Mouse (Mus musculus) R1 (cell line): ENCODE measurements at regions not wholly inside any gene's neighbourhood (a gene's known extent, or its start where the extent isn't known, plus 50 kb on each side); places are given as distances from the start of the nearest gene placed in this dataset.

ENCODE experiments used
- DNase-seq: peaks from one replicate; pipeline ENCODE4 v3.0.0-alpha.2; 2018; ENCODE audit warnings: low read depth, low spot score

DNA sequence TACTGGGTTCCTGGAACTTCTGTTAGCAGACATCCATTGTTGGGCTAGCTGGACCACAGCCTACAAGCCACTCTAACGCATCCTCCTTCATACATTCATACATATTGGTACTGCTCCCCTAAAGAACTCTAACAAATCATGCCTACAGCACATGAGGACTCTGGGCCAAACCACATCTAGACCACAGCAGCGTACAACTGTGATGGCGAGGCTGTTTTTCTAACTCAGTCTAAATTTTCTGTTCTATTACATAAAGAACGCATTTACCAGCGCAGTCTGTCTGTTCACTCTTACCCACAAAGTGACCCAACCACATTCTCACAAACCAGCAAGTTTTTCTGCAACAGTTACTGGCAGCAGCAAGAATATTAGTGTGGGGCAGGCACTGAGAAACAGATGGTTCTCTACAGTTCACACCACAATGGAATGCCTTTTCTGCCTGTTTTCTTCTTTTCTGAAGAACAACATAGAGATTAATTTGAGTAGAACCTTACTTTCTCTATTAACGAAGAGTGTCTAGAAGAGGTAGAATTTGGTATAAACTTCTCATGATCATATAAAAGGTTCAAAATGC lies 648.2 kb upstream of the Cdh11 start:
- no peak for DNase-seq

DNA sequence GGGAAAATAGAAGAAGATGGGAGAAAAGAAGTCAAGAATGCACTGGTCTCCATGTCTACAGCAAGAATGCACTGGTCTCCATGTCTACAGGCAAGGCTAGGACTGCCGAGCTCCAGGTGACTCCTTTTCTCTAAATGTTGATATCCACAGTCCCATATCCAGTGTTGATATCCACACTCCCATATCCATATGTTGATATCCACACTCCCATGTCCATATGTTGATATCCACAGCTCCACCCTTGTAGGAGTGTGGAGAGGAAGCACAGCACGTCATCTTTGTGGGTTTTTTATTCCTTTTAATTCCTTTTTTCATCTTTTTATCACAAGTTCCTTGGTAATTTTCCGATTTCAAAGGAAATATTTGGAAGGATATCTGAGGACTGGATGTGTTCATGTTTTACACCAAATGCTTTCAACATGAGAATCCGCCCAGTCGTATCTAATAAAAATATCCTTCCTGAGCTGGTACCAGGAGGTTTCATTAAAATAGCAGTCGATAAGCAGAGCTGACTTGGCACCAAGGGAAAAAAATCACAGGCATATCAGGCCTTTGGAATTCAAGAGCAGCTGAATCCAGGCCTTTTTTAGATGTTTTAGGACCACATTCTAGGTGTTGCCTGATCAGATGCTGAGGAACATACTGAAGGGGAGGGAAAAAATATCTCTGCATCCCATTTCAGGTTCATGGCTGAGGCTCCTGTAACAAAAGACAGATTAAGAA lies 653.7 kb upstream of the Cdh11 start:
- DNase-seq, result no peak

DNA sequence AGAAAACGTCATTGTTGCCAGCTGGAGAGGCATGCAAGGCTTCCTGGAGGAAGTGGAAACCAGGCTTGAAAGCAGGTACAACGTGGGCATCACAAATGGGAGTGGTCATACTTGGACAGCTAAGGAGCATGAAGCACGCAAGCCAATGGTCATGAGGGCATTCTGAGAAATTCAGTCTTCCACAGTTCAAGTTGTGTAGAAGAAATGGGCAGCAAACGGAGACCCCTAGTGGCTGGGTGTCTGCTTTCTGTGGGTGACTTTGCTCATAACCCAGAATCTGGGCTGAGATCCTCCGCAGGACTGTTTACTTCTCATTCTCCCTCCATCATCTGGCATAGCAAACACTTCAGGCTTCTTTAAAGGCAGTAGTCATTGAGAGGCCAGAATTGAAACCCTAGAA lies 655.7 kb upstream of the Cdh11 start:
- no peak for DNase-seq

DNA sequence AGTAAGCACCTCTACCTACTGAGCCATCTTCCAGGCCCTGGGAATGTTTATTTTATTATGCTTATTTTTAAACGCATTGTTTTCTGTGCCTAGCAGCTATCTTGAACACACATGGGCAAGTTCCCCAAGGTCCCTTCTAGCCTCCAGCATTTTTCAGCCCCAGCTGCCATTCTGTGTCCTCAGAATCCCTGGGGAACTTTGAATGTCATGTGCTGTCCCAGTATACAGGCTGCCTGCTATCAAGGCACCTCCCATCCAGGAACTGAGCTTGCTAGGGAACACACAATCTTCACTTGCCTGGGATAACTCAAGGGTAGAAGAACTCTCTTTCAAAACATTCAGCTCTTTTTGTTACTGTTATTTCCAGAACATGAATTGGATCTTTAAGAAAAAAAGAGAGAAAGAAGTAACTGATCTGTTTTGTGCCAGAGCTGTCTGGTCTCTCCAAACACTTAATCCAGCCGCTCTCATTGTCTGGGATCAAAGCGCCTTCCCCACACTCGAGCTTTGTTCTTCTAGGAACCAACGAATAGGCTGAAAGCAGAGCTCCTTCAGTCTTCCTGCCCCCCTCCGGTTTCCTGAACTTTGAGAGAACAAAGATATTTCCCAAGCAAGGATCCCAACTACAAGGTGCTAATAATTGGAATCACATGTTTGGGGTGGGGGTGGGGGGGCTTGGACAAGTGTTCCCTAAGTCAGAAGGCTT lies 657.1 kb upstream of the Cdh11 start:
- DNase-seq, result peak; percentile 14

DNA sequence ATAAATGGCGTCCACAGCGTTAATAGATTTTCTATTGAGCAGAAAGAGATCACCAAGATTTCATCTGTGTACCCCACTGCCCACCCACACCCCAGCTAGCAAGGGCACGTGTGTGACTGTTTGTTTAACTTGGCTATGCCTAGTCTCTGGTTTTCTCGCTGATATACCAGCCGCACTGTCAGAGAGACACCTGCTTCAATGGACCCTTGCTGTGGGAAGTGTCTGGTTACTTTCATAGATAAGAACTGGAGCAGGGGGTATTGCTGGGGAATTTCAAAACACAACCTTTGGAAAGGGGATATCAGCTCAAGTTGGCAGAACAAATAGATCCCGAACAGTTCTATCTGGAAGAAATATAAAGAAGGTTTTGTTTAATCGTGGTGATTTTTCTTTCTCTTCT lies 656.8 kb upstream of the Cdh5 start:
- DNase-seq, result no peak

DNA sequence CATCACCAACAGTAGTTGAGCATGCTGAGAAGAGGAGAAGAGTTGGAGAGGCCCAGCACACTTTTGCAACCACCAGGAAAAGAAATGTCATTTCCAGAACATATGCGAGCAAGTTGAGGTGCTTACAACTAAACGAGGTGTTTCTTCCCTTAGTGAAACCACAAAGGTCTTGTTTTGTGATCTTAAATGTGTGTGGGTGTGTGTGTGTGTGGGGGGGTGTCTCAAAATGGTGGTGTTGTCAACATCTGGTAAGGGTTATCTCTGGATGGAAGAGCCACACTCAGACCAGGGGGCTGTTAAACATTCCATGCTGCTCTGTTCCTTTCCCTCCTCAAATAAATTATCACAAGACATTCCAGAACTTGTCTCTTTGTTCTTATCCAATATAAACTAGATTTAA lies 656.0 kb upstream of the Cdh5 start:
- no peak for DNase-seq

DNA sequence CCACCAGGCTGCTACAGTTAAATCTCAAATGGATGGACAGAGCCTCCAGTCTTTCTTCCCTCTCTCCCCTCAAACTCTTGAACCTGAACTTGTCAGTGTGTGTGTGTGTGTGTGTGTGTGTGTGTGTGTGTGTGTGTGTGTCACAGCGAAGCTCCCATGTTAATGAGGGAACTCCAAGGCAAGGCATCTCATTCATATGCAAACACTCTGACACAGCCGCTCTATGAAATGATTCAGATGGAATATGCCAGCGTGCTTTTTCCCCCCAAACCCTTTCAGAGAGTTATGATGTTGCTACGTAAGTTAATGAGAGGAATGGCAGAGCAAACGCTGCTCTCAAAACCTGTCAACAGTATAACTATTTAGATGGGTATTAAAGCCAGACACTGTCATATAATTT lies 653.5 kb upstream of the Cdh5 start:
- no peak for DNase-seq

DNA sequence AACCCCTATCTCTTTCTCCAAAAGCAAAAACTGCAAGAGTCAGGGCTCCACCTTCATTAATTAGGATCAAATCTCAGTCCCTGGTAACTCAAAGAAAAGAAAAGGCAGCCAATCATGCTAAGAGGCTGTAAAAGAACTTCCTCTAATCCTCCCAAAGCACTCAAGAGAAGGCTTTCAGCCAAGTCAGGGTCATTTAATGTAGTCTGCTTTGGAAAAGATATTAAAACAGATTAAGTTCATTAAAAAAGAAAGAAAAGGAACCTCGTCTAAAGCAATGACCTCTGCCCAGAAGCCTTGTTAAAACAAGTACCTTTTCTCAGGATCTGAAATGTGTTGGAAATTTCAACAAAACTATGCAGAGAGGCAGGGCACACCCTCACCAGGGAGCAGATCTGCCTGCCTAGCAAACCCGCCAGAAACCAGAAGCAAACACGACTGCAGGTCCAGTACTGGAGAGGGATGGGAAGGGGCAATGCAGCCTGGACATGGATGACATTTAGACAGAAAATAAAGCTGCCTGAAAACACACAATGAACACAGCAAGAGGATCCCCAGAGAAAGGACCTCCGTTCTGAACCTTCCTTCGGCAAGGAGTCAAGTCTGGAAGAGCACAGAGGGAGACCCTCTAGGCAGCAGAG lies 649.9 kb upstream of the Cdh5 start:
- no peak for DNase-seq

DNA sequence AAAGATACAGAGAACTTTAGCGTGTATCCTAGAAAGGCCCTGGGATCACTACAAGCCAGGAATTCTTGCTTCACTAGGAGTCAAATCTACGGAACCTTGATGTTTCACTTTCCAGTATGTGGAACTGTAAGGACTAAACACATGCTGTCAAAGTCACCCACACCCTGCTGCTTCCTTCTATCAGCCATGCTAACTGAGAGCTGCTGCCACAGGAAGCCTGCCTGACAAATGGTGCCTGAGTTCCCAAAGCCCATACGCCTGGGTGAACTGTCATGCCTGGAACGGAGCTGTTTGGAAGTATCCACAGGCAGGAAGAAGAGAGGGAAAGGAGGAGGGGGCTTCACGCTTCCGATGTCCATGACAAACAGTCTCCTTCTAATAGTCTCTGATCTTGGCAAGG lies 644.2 kb upstream of the Cdh5 start:
- DNase-seq, result no peak

DNA sequence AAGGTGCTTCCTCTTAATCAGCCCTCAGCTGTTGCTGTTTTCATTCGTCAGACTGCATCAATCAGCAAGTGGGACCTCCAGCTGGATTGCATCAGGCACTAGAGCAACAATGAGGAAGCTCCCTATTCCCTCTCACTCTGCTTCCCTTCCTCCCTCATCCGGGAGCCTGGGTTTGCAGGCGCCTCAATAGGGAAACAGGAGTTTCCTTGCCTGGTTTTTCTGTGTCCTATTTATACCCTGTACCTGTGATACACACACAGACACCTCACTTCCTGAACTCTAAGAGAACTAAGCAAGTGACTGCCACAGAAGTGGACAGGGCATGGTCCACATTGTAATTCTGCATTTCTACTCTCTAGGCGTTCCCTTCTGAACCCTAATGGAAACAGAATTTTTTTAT lies 637.9 kb upstream of the Cdh5 start:
- no peak for DNase-seq

DNA sequence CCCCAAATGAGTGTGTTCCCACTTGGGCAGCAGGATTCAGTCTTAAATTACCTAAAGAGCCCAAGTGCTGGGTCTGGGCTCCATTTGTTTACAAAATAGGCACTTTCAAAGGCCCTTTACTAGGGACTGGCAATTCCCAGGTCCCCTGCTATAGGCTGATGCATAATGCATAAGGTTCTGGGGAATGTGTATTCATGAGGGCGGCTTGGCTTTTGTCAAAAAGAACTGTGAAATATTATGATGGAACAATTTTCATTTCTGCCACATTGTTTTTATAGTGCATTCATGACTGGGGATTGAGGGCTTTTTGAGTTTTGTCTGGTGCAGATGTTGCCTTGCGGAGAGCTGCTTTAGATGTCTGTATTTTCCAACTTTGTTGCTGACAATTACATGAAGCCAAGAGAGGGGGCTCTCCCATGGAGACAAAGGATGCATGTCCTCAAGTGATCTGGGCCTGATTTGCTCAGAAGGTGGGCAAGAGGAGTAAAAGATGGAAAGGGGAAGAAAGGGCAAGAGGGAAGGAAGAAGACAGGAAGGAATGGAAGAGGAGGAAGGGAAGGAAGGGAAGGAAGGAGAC lies 636.6 kb upstream of the Cdh5 start:
- no peak for DNase-seq

DNA sequence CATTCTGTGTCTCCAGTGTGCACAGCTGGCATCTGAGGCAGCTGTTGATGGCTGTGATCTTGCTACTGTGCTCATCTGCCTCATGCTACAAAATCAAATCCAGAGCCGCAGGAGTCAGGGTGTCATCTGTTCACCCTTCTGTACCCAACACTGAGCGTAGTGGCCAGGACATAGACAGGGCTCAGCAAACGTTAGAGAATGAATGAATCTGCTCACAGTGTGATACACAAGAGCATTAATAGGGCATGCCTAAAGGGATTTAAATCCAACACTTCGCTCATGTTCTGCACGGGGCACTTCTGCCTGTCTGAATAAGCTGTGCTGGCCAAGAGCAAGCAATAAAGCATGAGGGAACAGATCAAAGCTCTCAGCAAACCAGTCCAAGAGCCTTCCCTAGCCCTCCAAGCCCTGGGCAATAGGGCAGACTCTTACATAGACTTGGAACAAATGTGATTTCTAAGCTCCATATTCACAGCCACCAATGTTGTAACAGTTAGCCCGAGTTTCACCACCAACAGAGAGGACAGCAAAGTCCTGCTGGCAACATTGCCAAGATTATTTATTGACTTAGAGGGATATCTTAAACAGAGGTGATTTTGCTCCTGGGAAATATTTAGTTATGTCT lies 633.8 kb upstream of the Cdh5 start:
- DNase-seq, result no peak

DNA sequence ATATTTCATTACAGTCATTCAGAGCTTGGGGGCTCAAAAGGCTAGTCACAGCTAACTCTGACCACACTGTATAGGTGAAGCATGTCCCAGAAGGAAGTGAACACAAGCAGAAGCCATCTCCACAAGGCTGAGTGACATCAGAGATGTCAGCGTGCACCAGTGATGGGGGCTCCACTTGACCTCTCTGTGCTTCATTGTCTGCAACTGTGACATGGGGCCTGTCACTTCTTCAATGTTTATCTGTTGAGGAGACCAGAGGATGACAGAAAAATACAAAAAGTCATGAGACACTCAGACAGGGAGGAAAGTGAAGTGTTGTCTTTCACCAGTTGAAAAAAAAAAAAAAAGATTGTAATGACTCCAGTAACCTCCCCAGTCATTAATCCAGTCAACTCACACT lies 632.4 kb upstream of the Cdh5 start:
- DNase-seq, result no peak

DNA sequence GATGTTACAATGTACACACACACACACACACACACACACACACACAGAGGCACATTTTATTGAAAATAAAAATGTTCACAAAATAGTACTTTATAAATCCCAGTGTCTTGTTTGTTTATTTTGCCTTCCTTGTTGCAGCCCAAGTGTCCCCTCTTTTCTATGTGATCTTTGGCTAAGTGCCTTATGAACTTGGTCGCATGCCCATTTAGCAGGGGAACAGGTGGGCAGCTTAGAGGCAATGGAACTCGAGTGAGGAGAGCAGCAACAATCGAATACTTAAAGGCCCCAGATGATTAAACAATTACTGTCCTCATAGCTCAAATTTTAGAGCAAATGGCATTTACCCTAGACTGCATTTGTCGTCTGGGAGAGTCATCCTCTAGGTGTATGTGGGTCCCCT lies 631.1 kb upstream of the Cdh5 start:
- no peak for DNase-seq

DNA sequence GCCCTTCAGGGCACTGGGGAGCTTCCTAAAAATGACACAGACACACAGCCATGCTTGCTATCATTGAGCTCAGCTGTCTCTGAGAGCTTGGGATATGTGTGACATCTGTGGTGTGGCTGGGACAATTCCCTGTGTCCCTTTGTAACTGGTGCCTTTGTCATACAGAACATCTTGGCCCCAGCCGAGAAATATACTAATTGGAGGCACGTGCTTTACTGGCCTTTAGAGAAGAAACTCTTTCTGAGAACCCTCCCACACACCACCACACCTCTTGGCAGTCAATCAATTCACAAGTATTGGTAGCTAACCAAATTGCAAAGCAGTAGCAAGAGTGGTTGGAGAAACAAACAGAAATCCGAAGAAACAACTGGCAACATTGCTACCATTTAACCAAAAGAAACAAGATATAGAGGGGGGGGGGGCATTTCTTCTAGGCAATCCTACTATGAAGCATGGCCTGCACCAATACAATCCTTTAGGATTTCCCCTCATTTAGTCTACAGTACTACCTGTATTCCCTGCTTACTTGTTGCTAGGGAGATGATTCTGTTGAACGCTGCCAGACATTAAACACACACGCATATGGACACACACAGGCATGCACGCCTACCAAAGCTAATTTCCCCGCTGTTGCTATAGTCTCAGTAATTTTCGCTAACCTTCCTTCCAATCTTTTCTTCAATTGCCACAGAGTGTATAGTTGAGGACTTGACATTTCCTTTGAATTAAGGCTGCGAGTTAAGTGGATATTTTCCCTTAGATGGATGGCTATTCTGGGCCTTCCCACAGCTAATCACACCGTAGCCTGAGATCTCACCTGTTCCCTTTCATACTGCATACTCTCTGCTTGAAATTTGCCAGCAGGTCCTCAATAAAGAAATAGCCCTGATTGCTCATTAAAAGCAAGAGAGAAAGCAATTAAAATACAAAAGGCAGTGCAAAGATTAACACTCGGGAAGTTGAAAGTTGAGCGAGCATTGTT lies 625.3 kb upstream of the Cdh5 start:
- no peak for DNase-seq

DNA sequence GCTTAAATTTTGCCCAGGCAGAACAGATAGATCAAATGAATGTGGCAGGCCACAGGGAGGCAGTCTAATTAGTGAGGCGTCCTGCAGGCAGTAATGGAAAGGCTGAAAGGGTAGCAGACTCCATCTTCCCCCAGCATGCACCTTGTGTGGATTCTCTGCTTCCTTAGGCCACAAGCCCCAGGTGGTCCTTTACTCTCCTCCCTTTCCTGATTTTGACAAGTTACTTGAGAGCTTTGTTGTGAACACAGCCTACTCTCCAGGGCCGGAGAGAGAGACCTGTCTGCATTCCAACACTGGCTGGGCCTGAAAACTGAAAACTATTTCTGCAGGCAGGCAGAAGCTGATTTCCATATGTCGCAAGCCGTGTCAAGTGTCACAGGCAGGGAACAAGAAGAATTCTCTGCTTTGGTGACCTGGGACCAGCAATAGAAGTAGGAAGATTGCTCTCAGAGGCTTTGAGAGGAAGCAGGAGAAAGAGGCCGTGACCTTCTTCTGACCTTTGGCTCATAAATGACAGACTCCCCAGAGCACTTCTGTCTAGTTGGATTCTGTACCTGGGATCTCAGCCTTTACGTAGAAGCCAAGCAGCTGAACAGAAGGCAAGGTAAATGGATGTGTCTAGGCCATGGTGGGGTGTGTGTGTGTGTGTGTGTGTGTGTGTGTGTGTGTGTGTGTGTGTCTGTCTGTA lies 619.2 kb upstream of the Cdh5 start:
- DNase-seq, result peak; percentile 2

DNA sequence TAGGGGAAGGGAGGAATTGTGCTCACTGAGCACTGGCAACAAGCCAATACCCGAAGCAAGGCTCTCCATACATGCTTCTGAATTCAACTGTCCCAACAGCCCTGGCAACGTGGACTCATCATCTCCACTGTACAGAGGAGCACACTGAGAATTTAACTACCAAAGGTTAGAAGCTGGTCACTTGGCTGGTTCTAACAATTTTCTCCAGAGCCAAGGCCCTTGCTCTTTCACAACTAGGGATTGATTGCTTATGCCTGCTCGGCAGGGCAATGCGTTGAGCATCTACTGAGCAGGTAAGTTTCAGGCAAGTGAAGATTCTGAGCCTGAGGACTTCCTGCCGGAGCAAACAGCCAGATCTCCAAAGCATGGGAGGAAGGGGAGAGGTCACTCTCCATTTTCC lies 616.0 kb upstream of the Cdh5 start:
- DNase-seq, result no peak

DNA sequence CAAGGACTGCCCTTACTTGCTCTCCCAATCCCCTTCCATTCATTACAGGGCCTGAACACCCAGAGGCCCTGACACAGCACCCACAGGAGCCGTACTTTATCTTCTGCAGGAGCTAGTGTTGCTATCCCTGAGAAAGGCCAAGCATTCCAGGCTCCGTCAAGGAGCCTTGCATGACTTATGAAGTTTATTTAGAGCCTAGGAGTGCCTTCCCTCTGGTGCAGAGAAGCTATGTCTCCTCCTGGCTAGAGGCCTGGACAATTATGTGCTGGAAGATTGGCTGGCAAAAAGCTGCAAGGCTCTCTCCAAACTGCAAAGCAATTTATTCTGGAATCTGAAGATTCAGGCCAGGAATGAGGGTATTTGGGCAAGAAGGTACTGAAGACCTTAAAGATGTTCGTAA lies 612.0 kb upstream of the Cdh5 start:
- DNase-seq, result no peak

DNA sequence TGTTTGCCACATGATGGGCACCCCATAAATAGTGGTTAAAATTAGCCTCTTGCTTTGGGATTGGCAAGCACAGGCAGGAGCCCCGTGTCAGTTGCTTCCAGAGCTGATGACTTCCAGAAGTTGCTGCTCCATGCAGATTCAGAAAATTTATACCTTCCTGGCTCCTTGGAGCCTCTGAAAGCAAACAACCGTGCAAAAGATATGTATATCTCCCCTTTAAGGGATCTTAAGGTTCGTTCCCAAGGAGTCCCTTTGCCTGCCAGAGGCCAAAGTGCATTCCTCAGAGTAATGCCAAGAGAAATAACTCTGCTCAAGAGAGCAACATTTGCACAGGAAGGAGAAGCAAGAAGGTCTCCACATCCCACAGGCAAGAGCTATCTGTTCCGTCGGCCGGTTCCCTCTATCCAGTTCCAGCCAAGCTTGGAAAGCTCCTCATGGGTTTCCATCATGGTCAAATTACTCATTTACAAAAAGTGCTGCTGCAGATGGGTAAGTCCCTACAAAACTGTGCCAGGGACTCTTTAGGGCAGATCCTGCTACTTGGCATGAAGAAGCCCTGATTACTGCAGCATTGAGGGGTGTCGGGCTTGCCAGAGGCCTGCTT lies 608.4 kb upstream of the Cdh5 start:
- DNase-seq, result no peak
